Mouse (Mus musculus): ENCODE data around the gene Babam1.

Gene Babam1

GRCm38 (mm10) chr8:71396639-71397305 is at the start of gene Babam1:
Gene Babam1 (plus strand): TSS chr8:71396861.
- in situ Hi-C loops (cut with MseI, MboI) = loop anchor here in 1 of 2 experiments (5.0 kb wide), 1 partner anchor 824 kb away; no protein-coding TSS in a partner anchor

- in situ Hi-C loops (cut with MseI, MboI) = no loop called here
Observed at GRCm38 (mm10) chr8:71351117-71351516, 45.5 kb upstream of the Babam1 start.

- in situ Hi-C loops (cut with MseI, MboI) = no loop called here
Observed at GRCm38 (mm10) chr8:71351520-71351919, 45.1 kb upstream of the Babam1 start.

- in situ Hi-C loops (cut with MseI, MboI) = no loop called here
Observed at GRCm38 (mm10) chr8:71358026-71358425, 38.6 kb upstream of the Babam1 start.

GRCm38 (mm10) chr8:71366771-71367528 is 29.7 kb upstream of the Babam1 start, which contains the start of gene Use1:
Gene Use1 (plus strand): TSS chr8:71366848.
- in situ Hi-C loops (cut with MseI, MboI) = no loop called here

GRCm38 (mm10) chr8:71367529-71368176 is 29.0 kb upstream of the Babam1 start:
- in situ Hi-C loops (cut with MseI, MboI) = no loop called here

GRCm38 (mm10) chr8:71368366-71368765 is 28.3 kb upstream of the Babam1 start:
- in situ Hi-C loops (cut with MseI, MboI) = no loop called here

- in situ Hi-C loops (cut with MseI, MboI) = no loop called here
Observed at GRCm38 (mm10) chr8:71369040-71369718, 27.5 kb upstream of the Babam1 start.

GRCm38 (mm10) chr8:71370711-71371235 is 25.9 kb upstream of the Babam1 start:
- in situ Hi-C loops (cut with MseI, MboI) = loop anchor here in 1 of 2 experiments (5.0 kb wide), 1 partner anchor 37 kb away; the partner anchor contains the start of gene Ankle1

- in situ Hi-C loops (cut with MseI, MboI) = loop anchor here in 1 of 2 experiments (5.0 kb wide), 1 partner anchor 36 kb away; the partner anchor contains the start of gene Ankle1
Observed at GRCm38 (mm10) chr8:71371236-71371848, 25.3 kb upstream of the Babam1 start, which contains the start of gene Ocel1. Gene Ocel1 (plus strand): TSS chr8:71371298.

GRCm38 (mm10) chr8:71372427-71372826 is 24.2 kb upstream of the Babam1 start:
- in situ Hi-C loops (cut with MseI, MboI) = loop anchor here in 1 of 2 experiments (5.0 kb wide), 1 partner anchor 35 kb away; the partner anchor contains the start of gene Ankle1

GRCm38 (mm10) chr8:71373000-71373399 is 23.7 kb upstream of the Babam1 start:
- in situ Hi-C loops (cut with MseI, MboI) = loop anchor here in 1 of 2 experiments (5.0 kb wide), 1 partner anchor 34 kb away; the partner anchor contains the start of gene Ankle1

GRCm38 (mm10) chr8:71374616-71375206 is 21.9 kb upstream of the Babam1 start:
- in situ Hi-C loops (cut with MseI, MboI) = loop anchor here in 1 of 2 experiments (5.0 kb wide), 1 partner anchor 33 kb away; the partner anchor contains the start of gene Ankle1

GRCm38 (mm10) chr8:71375581-71376422 is 20.9 kb upstream of the Babam1 start:
- in situ Hi-C loops (cut with MseI, MboI) = no loop called here

GRCm38 (mm10) chr8:71376423-71377030 is 20.1 kb upstream of the Babam1 start:
- in situ Hi-C loops (cut with MseI, MboI) = no loop called here

- in situ Hi-C loops (cut with MseI, MboI) = no loop called here
Observed at GRCm38 (mm10) chr8:71379008-71379407, 17.7 kb upstream of the Babam1 start.

GRCm38 (mm10) chr8:71379512-71380075 is 17.1 kb upstream of the Babam1 start:
- in situ Hi-C loops (cut with MseI, MboI) = no loop called here

All from mouse trophoblast stem cell (cell line).